Mouse (Mus musculus): ENCODE data around the gene Sv2a.
A peak's percentile ranks its signal among the peaks of the same experiment; 100 is the strongest.
"Not testable (repeated sequence)": the region's sequence is repeated elsewhere in the genome, so short reads cannot be mapped to it uniquely, and the experiment has no call there.

Sv2a gene

GRCm38 (mm10) chr3:96173185-96173584 is 7.8 kb upstream of the Sv2a start:
- DNase-seq (ENCODE audit: low spot score in 2 of 2), result no peak

- not testable (repeated sequence) for DNase-seq (ENCODE audit: low spot score in 2 of 2)
Measured at GRCm38 (mm10) chr3:96174042-96174441, 6.9 kb upstream of the Sv2a start.

- no peak for DNase-seq (ENCODE audit: low spot score in 2 of 2)
Measured at GRCm38 (mm10) chr3:96175251-96175650, 5.7 kb upstream of the Sv2a start.

- DNase-seq (ENCODE audit: low spot score in 2 of 2), result no peak
Measured at GRCm38 (mm10) chr3:96178427-96178826, 2.5 kb upstream of the Sv2a start.

GRCm38 (mm10) chr3:96178902-96179301 is 2.0 kb upstream of the Sv2a start:
- DNase-seq (ENCODE audit: low spot score in 2 of 2), result no peak

GRCm38 (mm10) chr3:96179531-96179930 is 1.4 kb upstream of the Sv2a start:
- DNase-seq (ENCODE audit: low spot score in 2 of 2), result no peak

- no peak for DNase-seq (ENCODE audit: low spot score in 2 of 2)
Measured at GRCm38 (mm10) chr3:96181510-96182381, 795 bp downstream of the Sv2a start.

GRCm38 (mm10) chr3:96182382-96182776 is 1.4 kb downstream of the Sv2a start:
- no peak for DNase-seq (ENCODE audit: low spot score in 2 of 2)

GRCm38 (mm10) chr3:96192977-96193376 is 12.0 kb downstream of the Sv2a start:
- no peak for DNase-seq (ENCODE audit: low spot score in 2 of 2)

- DNase-seq (ENCODE audit: low spot score in 2 of 2), result no peak
Measured at GRCm38 (mm10) chr3:96194966-96195365, 14.0 kb downstream of the Sv2a start.

GRCm38 (mm10) chr3:96195616-96196313 is 14.8 kb downstream of the Sv2a start:
- DNase-seq (ENCODE audit: low spot score in 2 of 2), result no peak

GRCm38 (mm10) chr3:96196437-96197128 is 15.6 kb downstream of the Sv2a start:
- no peak for DNase-seq (ENCODE audit: low spot score in 2 of 2)

GRCm38 (mm10) chr3:96197129-96197749 is 16.3 kb downstream of the Sv2a start:
- peak; percentile 90 for DNase-seq (ENCODE audit: low spot score in 2 of 2)

- peak; percentile 60 to 65 for DNase-seq (ENCODE audit: low spot score in 2 of 2)
Measured at GRCm38 (mm10) chr3:96198181-96198580, 17.2 kb downstream of the Sv2a start.

- not testable (repeated sequence) for DNase-seq (ENCODE audit: low spot score in 2 of 2)
Measured at GRCm38 (mm10) chr3:96198601-96199251, 17.8 kb downstream of the Sv2a start.

- peak; percentile 36 for DNase-seq (ENCODE audit: low spot score in 2 of 2)
Measured at GRCm38 (mm10) chr3:96199731-96200130, 18.8 kb downstream of the Sv2a start.

GRCm38 (mm10) chr3:96207819-96208218 is 26.9 kb downstream of the Sv2a start:
- DNase-seq (ENCODE audit: low spot score in 2 of 2), result no peak

- DNase-seq (ENCODE audit: low spot score in 2 of 2), result no peak
Measured at GRCm38 (mm10) chr3:96209242-96209641, 28.3 kb downstream of the Sv2a start.

GRCm38 (mm10) chr3:96219191-96219641 is 38.3 kb downstream of the Sv2a start:
- DNase-seq (ENCODE audit: low spot score in 2 of 2), result peak; percentile 55 to 62

GRCm38 (mm10) chr3:96219661-96220130 is 38.7 kb downstream of the Sv2a start, which contains the start of the genes Bola1 and Hist2h2ab:
Gene Bola1 (minus strand): TSS chr3:96219709.
Gene Hist2h2ab (plus strand): TSS chr3:96219865.
- DNase-seq (ENCODE audit: low spot score in 2 of 2), result peak; percentile 79 to 85
